Mouse (Mus musculus) stomach, postnatal 0 days (tissue): Measurements from ENCODE around the gene Slit3.

Experiments used
- CTCF ChIP-seq: IDR thresholded peaks from 2 replicates; pipeline ENCODE4 v1.5.1; 2016; ENCODE audit warnings: antibody characterized with exemption, low read depth, mild to moderate bottlenecking, moderate library complexity
- EP300 ChIP-seq: optimal IDR thresholded peaks from 2 replicates; pipeline ENCODE3; 2016; ENCODE audit warnings: antibody characterized with exemption

GRCm38 (mm10) chr11:35660967-35661366 is 539.9 kb downstream of the Slit3 start:
- TF ChIP-seq CTCF (no peak), EP300 (no peak)
